Mouse (Mus musculus): Measurements from ENCODE around the gene Higd1a.

- TF ChIP-seq CTCF (IDR thresholded peaks at IDR 0.05; ENCODE audit: control insufficient read depth, insufficient read depth, low read length) (no peak), POLR2A (IDR thresholded peaks at IDR 0.05; ENCODE audit: borderline replicate concordance, control insufficient read depth, low read depth, low read length) (no peak)
Observed at GRCm38 (mm10) chr9:121873578-121873977, 15.4 kb upstream of the Higd1a start.

All from bone marrow, adult 2 months (tissue).